Mouse (Mus musculus): ENCODE measurements around the gene Hapln2. TPM values are rescaled to one million over a fixed set of nuclear protein-coding genes. Genes with fewer than 3 reads are reported as not detected.

Hapln2 gene
- total and polyA plus RNA-seq, 3 experiments: not detected

GRCm38 (mm10) chr3:87974381-87974987 is 52.9 kb downstream of the Hapln2 start:
- in situ Hi-C loops (cut with MboI; ENCODE audit: low pct_ligation_motif_present, low pct_unique_long_range_greater_than_20kb, low sequenced_read_pairs) (no loop called here), dilution Hi-C loops (cut with MboI; ENCODE audit: extremely low pct_ligation_motif_present, extremely low pct_unique_long_range_greater_than_20kb, low sequenced_read_pairs) (no loop called here)
- no peak overlapping the region for H3K9ac ChIP-seq (ENCODE audit: insufficient read depth, low read depth)
- no peak for TF ChIP-seq NRF1 (IDR thresholded peaks at IDR 0.05; ENCODE audit: low read depth, low read length)
- TF ChIP-seq CHD1 (IDR thresholded peaks at IDR 0.05; ENCODE audit: low read depth, low read length): no peak
- no peaks in the 10 kb centered on the region for H3K36me3 ChIP-seq (replicated peaks in 1 of 2; ENCODE audit: control insufficient read depth in 1 of 2, insufficient read depth in 1 of 2, low read length in 1 of 2)
- H3K4me3 ChIP-seq (replicated peaks in 1 of 3; ENCODE audit: low read depth in 2 of 3, low read length in 2 of 3, poor library complexity in 1 of 3): no peak overlapping the region
- H3K4me2 ChIP-seq (ENCODE audit: insufficient read depth, low read depth, poor library complexity, severe bottlenecking): no peak overlapping the region
- peaks cover 2 to 55% of the 10 kb centered on the region in 2 experiments; a peak in 2 of 4 replicates for H3K4me1 ChIP-seq (ENCODE audit: control insufficient read depth in 1 of 2, insufficient read depth in 2 of 2)
- no peak overlapping the region for H3K27ac ChIP-seq (ENCODE audit: insufficient read depth, low read depth)
- H3K9me3 ChIP-seq (replicated peaks; ENCODE audit: low read length): peaks cover 8% of the 10 kb centered on the region
- H3K79me2 ChIP-seq (replicated peaks; ENCODE audit: control insufficient read depth, extremely low read depth, insufficient read depth, poor library complexity, severe bottlenecking): no peaks in the 10 kb centered on the region
- H3K27me3 ChIP-seq (replicated peaks): peaks cover 39% of the 10 kb centered on the region
- DNase-seq (ENCODE audit: extremely low read depth): no peak

- Histone ChIP-seq H3K79me2 (replicated peaks; ENCODE audit: control insufficient read depth, extremely low read depth, insufficient read depth, poor library complexity, severe bottlenecking) (no peaks in the 10 kb centered on the region), H3K4me1 (ENCODE audit: control insufficient read depth in 1 of 2, insufficient read depth in 2 of 2) (peaks cover 2 to 55% of the 10 kb centered on the region in 2 experiments; a peak in 2 of 4 replicates), H3K36me3 (replicated peaks in 1 of 2; ENCODE audit: control insufficient read depth in 1 of 2, insufficient read depth in 1 of 2, low read length in 1 of 2) (no peaks in the 10 kb centered on the region), H3K9ac (ENCODE audit: insufficient read depth, low read depth) (no peak overlapping the region), H3K27ac (ENCODE audit: insufficient read depth, low read depth) (no peak overlapping the region), H3K4me3 (replicated peaks in 1 of 3; ENCODE audit: low read depth in 2 of 3, low read length in 2 of 3, poor library complexity in 1 of 3) (no peak overlapping the region), H3K27me3 (replicated peaks) (peaks cover 36% of the 10 kb centered on the region), H3K9me3 (replicated peaks; ENCODE audit: low read length) (peaks cover 8% of the 10 kb centered on the region), H3K4me2 (ENCODE audit: insufficient read depth, low read depth, poor library complexity, severe bottlenecking) (no peak overlapping the region)
- TF ChIP-seq EP300 (IDR thresholded peaks at IDR 0.05; ENCODE audit: low read length) (no peak), JUND (conservative IDR thresholded peaks at IDR 0.05; ENCODE audit: low read depth, low read length) (no peak), PAX5 (IDR thresholded peaks at IDR 0.05; ENCODE audit: low read length) (no peak), SMC3 (IDR thresholded peaks at IDR 0.05; ENCODE audit: low read depth, low read length) (no peak), CTCF (conservative IDR thresholded peaks at IDR 0.05 in 1 of 2, IDR thresholded peaks at IDR 0.05 in 1 of 2; ENCODE audit: low read depth in 2 of 2, low read length in 2 of 2) (no peak), NELFE (IDR thresholded peaks at IDR 0.05; ENCODE audit: low read depth, low read length) (no peak), ZNF384 (IDR thresholded peaks at IDR 0.05; ENCODE audit: low read depth, low read length) (no peak), GABPA (IDR thresholded peaks at IDR 0.05; ENCODE audit: insufficient replicate concordance, low read depth, low read length) (no peak), TCF12 (IDR thresholded peaks at IDR 0.05; ENCODE audit: low read depth, low read length) (no peak), MXI1 (IDR thresholded peaks at IDR 0.05; ENCODE audit: low read depth, low read length) (no peak), ETS1 (conservative IDR thresholded peaks at IDR 0.05; ENCODE audit: low read depth, low read length) (no peak), SIN3A (IDR thresholded peaks at IDR 0.05; ENCODE audit: low read length) (no peak), JUN (IDR thresholded peaks at IDR 0.05; ENCODE audit: insufficient read depth, low read depth, low read length) (no peak), USF2 (conservative IDR thresholded peaks at IDR 0.05; ENCODE audit: low read depth, low read length) (no peak), IRF4 (IDR thresholded peaks at IDR 0.05; ENCODE audit: low read depth, low read length) (no peak), HCFC1 (IDR thresholded peaks at IDR 0.05; ENCODE audit: low read depth, low read length) (no peak)
- dilution Hi-C loops (cut with MboI; ENCODE audit: extremely low pct_ligation_motif_present, extremely low pct_unique_long_range_greater_than_20kb, low sequenced_read_pairs) (no loop called here), in situ Hi-C loops (cut with MboI; ENCODE audit: low pct_ligation_motif_present, low pct_unique_long_range_greater_than_20kb, low sequenced_read_pairs) (no loop called here)
- DNase-seq (ENCODE audit: extremely low read depth): no peak
These were observed 53.6 kb downstream of the Hapln2 start for GRCm38 (mm10) chr3:87973593-87974380.

Measured in CH12.LX (cell line).